Mouse (Mus musculus): Measurements from ENCODE around the gene Zfp507.

DNA sequence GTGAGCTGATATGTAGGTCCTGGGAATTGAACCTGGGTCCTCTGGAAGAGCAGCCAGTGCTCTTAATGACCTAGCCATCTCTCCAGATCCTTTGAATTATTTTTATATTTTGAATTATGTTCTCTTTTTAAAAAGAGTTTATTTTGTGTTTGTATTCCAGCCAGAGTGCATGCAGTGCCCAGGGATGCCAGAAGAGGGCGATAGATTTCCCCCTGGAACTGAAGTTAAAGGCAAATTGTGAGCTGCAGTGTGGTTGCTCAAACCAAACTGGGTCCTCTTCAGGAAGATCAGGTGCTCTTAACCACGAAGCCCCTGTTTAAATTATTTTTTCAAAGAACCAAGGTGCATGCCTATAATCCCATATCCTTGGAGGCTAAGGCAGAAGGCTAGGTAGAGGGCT is 43.2 kb downstream of the Zfp507 start:
- TF ChIP-seq CTCF (conservative IDR thresholded peaks at IDR 0.05; ENCODE audit: low read length) = peak; percentile 99
- TF ChIP-seq POU5F1 (IDR thresholded peaks at IDR 0.05; ENCODE audit: borderline replicate concordance, low read length) = no peak
- TF ChIP-seq NANOG (IDR thresholded peaks at IDR 0.05; ENCODE audit: borderline replicate concordance, low read length) = no peak
